Mouse (Mus musculus): ENCODE measurements around the gene Wipf1. TPM values are rescaled to one million over a fixed set of nuclear protein-coding genes. Genes with fewer than 3 reads are reported as not detected.

The Wipf1 gene
- polyA plus RNA-seq, 1 experiment from 2014 or later = 1.9 TPM

DNA sequence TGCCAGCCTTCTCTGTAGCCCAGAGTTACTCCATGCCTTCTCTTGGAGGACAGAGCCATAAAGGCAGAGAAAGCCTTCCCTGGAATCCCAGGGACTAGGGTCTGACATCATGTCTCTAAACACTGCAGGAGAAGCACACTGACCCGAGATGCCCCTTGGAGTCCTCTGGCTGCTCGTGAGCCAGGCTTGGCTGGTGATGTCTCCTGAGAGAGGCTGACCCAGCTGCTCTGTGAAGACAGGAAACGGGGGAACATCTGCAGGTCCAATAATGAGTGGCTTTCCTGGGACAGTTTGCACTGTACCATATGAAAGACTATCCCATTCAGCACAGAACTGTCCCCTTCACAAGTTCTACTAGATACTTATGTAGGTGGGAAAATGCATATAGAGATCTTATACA is 69.4 kb downstream of the Wipf1 start:
- Histone ChIP-seq H3K4me2 (replicated peaks) (no peak overlapping the region), H3K36me3 (no peaks in the 10 kb centered on the region), H3K27ac (replicated peaks) (no peak overlapping the region), H3K9me3 (no peaks in the 10 kb centered on the region), H3K9ac (replicated peaks) (no peak overlapping the region), H3K4me1 (no peaks in the 10 kb centered on the region), H3K27me3 (no peaks in the 10 kb centered on the region), H3K4me3 (no peak overlapping the region)
- WGBS = 81% methylated on average over 3 of the region's 3 CpGs
- ATAC-seq (replicated peaks) = no peak

- H3K27ac ChIP-seq (replicated peaks) = no peak overlapping the region
- H3K4me3 ChIP-seq = no peak overlapping the region
- no peak for ATAC-seq (replicated peaks)
- H3K36me3 ChIP-seq = no peaks in the 10 kb centered on the region
- WGBS = 89% methylated on average over 4 of the region's 4 CpGs
- no peaks in the 10 kb centered on the region for H3K27me3 ChIP-seq
- H3K9ac ChIP-seq (replicated peaks) = no peak overlapping the region
- no peak overlapping the region for H3K4me2 ChIP-seq (replicated peaks)
- no peaks in the 10 kb centered on the region for H3K9me3 ChIP-seq
- no peaks in the 10 kb centered on the region for H3K4me1 ChIP-seq
These were observed 69.9 kb downstream of the Wipf1 start for GRCm38 (mm10) chr2:73459607-73460153.

GRCm38 (mm10) chr2:73456886-73457285 is 72.6 kb downstream of the Wipf1 start:
- Histone ChIP-seq H3K4me3 (no peak overlapping the region), H3K27me3 (no peaks in the 10 kb centered on the region), H3K4me1 (peaks cover 6% of the 10 kb centered on the region; the same call in 1 of the 2 replicates), H3K36me3 (no peaks in the 10 kb centered on the region), H3K27ac (replicated peaks) (no peak overlapping the region), H3K9me3 (no peaks in the 10 kb centered on the region), H3K9ac (replicated peaks) (no peak overlapping the region), H3K4me2 (replicated peaks) (no peak overlapping the region)
- 95% methylated on average over 6 of the region's 6 CpGs for WGBS
- no peak for ATAC-seq (replicated peaks)

DNA sequence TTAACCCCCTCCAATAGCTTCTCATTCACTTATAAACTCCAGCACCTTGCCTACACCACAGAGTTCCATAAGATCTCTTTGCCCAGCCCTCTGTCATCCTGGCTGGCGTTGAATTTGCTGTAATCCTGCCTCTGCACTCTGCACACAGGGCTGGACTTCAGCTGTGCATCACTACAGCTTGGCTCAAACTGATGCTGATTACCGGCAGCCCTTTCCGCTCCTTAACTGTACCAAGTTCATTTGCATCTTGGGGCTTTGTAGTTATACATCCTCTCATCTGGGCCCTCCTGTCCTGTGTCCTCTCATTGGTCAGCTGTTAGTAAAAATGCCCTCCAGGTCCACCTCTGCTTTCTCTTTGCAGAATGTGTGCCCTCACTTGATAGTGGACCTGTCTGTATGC is 73.4 kb downstream of the Wipf1 start:
- no peaks in the 10 kb centered on the region for H3K36me3 ChIP-seq
- 79% methylated on average over 3 of the region's 3 CpGs for WGBS

GRCm38 (mm10) chr2:73455541-73455940 is 74.0 kb downstream of the Wipf1 start:
- peaks cover 7% of the 10 kb centered on the region for H3K4me1 ChIP-seq
- ATAC-seq (replicated peaks) = no peak
- no peaks in the 10 kb centered on the region for H3K36me3 ChIP-seq
- H3K4me2 ChIP-seq (replicated peaks) = no peak overlapping the region
- H3K9ac ChIP-seq (replicated peaks) = no peak overlapping the region
- no peaks in the 10 kb centered on the region for H3K27me3 ChIP-seq
- no peak overlapping the region for H3K4me3 ChIP-seq
- WGBS = 89% methylated on average over 4 of the region's 4 CpGs
- no peaks in the 10 kb centered on the region for H3K9me3 ChIP-seq
- H3K27ac ChIP-seq (replicated peaks) = no peak overlapping the region

More for the DNA sequence above, 73.4 kb downstream of the Wipf1 start:
- Histone ChIP-seq H3K4me1 (peaks cover 6% of the 10 kb centered on the region; the same call in 1 of the 2 replicates), H3K9ac (replicated peaks) (no peak overlapping the region), H3K27me3 (no peaks in the 10 kb centered on the region), H3K9me3 (no peaks in the 10 kb centered on the region), H3K27ac (replicated peaks) (no peak overlapping the region), H3K4me3 (no peak overlapping the region), H3K4me2 (replicated peaks) (no peak overlapping the region)
- no peak for ATAC-seq (replicated peaks)

- Histone ChIP-seq H3K4me3 (no peak overlapping the region), H3K9ac (replicated peaks) (no peak overlapping the region), H3K27ac (replicated peaks) (no peak overlapping the region), H3K4me1 (peaks cover 14% of the 10 kb centered on the region), H3K4me2 (replicated peaks) (no peak overlapping the region), H3K9me3 (no peaks in the 10 kb centered on the region), H3K36me3 (no peaks in the 10 kb centered on the region), H3K27me3 (no peaks in the 10 kb centered on the region)
- 94% methylated on average over 13 of the region's 13 CpGs for WGBS
- ATAC-seq (replicated peaks) = no peak
These were observed 74.9 kb downstream of the Wipf1 start for GRCm38 (mm10) chr2:73454682-73455081.

- no peak overlapping the region for H3K27ac ChIP-seq (replicated peaks)
- no peaks in the 10 kb centered on the region for H3K36me3 ChIP-seq
- H3K9ac ChIP-seq (replicated peaks) = no peak overlapping the region
- WGBS = 75% methylated on average over 4 of the region's 4 CpGs
- peaks cover 14% of the 10 kb centered on the region for H3K4me1 ChIP-seq
- ATAC-seq (replicated peaks) = no peak
- H3K4me2 ChIP-seq (replicated peaks) = no peak overlapping the region
- no peaks in the 10 kb centered on the region for H3K9me3 ChIP-seq
- H3K27me3 ChIP-seq = no peaks in the 10 kb centered on the region
- no peak overlapping the region for H3K4me3 ChIP-seq
These were observed 75.3 kb downstream of the Wipf1 start for GRCm38 (mm10) chr2:73454186-73454585.

DNA sequence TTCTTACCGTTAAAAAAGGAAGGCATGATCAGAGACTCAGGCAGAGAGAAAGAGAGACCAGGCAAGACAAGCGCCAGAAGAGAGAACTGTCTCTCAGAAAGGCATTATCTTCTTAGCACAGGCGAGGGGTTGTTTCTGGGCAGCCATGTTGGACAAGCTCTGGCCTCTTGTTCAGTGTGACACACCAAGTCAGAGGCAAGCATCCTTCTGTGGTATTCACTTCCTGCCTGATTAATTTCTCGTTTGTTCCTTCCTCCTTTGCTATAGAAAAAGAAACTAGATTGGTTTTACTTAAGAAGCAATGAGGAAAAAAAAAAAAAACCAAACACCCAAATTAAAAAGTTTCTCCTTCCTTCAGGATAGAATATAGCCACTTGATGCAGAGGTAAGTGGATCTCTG is 75.8 kb downstream of the Wipf1 start:
- Histone ChIP-seq H3K9ac (replicated peaks) (no peak overlapping the region), H3K9me3 (no peaks in the 10 kb centered on the region), H3K4me3 (no peak overlapping the region), H3K27ac (replicated peaks) (no peak overlapping the region), H3K4me2 (replicated peaks) (no peak overlapping the region), H3K27me3 (no peaks in the 10 kb centered on the region), H3K4me1 (peaks cover 14% of the 10 kb centered on the region), H3K36me3 (no peaks in the 10 kb centered on the region)
- ATAC-seq (replicated peaks) = no peak
- WGBS = 66% methylated on average over 4 of the region's 4 CpGs

GRCm38 (mm10) chr2:73453085-73453484 is 76.4 kb downstream of the Wipf1 start:
- Histone ChIP-seq H3K9ac (replicated peaks) (no peak overlapping the region), H3K36me3 (no peaks in the 10 kb centered on the region), H3K9me3 (no peaks in the 10 kb centered on the region), H3K4me2 (replicated peaks) (no peak overlapping the region), H3K4me3 (no peak overlapping the region), H3K27me3 (no peaks in the 10 kb centered on the region), H3K4me1 (peaks cover 16% of the 10 kb centered on the region), H3K27ac (replicated peaks) (no peak overlapping the region)
- WGBS = 83% methylated on average over 5 of the region's 5 CpGs
- no peak for ATAC-seq (replicated peaks)

DNA sequence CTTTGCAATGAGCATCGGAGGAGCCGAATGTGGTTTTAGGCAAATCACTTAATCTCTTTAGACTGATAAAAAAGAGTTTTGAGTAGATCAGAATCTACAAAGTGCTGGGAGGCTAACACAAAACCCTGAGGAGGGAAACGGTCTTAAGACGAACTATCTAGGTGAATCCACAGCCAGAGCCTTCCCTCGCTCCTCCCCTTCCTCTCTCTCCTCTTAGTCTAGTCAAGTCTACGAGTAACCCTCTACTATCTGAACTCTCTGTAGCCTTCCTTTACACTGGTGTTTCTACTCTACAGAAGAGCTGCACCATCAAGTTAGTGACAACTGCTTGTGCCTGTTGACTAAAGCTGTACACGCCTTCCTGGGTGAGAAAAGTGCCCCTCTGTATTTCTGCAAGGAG is 77.0 kb downstream of the Wipf1 start:
- no peaks in the 10 kb centered on the region for H3K9me3 ChIP-seq
- no peak overlapping the region for H3K27ac ChIP-seq (replicated peaks)
- no peaks in the 10 kb centered on the region for H3K36me3 ChIP-seq
- H3K4me3 ChIP-seq = no peak overlapping the region
- H3K4me1 ChIP-seq = peaks cover 18% of the 10 kb centered on the region
- no peaks in the 10 kb centered on the region for H3K27me3 ChIP-seq
- WGBS = 77% methylated on average over 7 of the region's 7 CpGs
- no peak overlapping the region for H3K4me2 ChIP-seq (replicated peaks)
- no peak overlapping the region for H3K9ac ChIP-seq (replicated peaks)
- ATAC-seq (replicated peaks) = no peak

- H3K4me1 ChIP-seq = peaks cover 18% of the 10 kb centered on the region
- H3K27me3 ChIP-seq = no peaks in the 10 kb centered on the region
- no peaks in the 10 kb centered on the region for H3K9me3 ChIP-seq
- no peak overlapping the region for H3K9ac ChIP-seq (replicated peaks)
- H3K27ac ChIP-seq (replicated peaks) = no peak overlapping the region
- WGBS = 98% methylated on average over 3 of the region's 3 CpGs
- no peak for ATAC-seq (replicated peaks)
- H3K4me2 ChIP-seq (replicated peaks) = no peak overlapping the region
- H3K4me3 ChIP-seq = no peak overlapping the region
- no peaks in the 10 kb centered on the region for H3K36me3 ChIP-seq
These were observed 78.0 kb downstream of the Wipf1 start for GRCm38 (mm10) chr2:73451541-73451940.

- Histone ChIP-seq H3K27me3 (no peaks in the 10 kb centered on the region), H3K4me1 (peaks cover 18% of the 10 kb centered on the region), H3K27ac (replicated peaks) (no peak overlapping the region), H3K9ac (replicated peaks) (no peak overlapping the region), H3K36me3 (no peaks in the 10 kb centered on the region), H3K9me3 (no peaks in the 10 kb centered on the region), H3K4me3 (no peak overlapping the region), H3K4me2 (replicated peaks) (no peak overlapping the region)
- 33% methylated on average over 6 of the region's 6 CpGs for WGBS
- no peak for ATAC-seq (replicated peaks)
These were observed 79.3 kb downstream of the Wipf1 start for GRCm38 (mm10) chr2:73450172-73450715.

GRCm38 (mm10) chr2:73443985-73444384 is 85.5 kb downstream of the Wipf1 start:
- Histone ChIP-seq H3K4me2 (replicated peaks) (no peak overlapping the region), H3K36me3 (no peaks in the 10 kb centered on the region), H3K4me1 (peaks cover 4% of the 10 kb centered on the region; the same call in 1 of the 2 replicates), H3K27me3 (no peaks in the 10 kb centered on the region), H3K27ac (replicated peaks) (no peak overlapping the region), H3K9ac (replicated peaks) (no peak overlapping the region), H3K9me3 (no peaks in the 10 kb centered on the region), H3K4me3 (no peak overlapping the region)
- no peak for ATAC-seq (replicated peaks)
- 70% methylated on average over 10 of the region's 10 CpGs for WGBS

Data from forebrain, embryonic 15.5 days (tissue).